Mouse (Mus musculus): ENCODE measurements at regions not wholly inside any gene's neighbourhood (a gene's known extent, or its start where the extent isn't known, plus 50 kb on each side); places are given as distances from the start of the nearest gene placed in this dataset.

DNA sequence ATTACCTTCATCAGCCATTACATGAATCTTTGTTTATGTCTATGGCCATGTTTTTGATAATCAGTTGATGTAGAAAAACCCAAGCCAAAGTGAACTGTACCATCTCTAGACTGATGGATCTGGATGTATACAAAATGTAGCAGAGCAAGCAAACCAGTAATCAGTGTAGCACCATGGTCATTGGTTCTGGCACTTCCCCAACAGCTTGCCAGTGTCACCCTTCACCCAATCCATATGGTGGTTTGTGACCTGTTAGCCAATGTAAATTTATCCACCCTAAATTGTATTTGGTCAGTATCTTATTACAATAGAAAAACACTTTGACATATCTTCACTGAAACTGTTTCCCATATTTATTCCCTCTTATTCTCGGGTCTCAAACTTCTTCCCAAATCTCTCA, 346.7 kb upstream of the Sptlc3 start:
- Histone ChIP-seq H3K4me2 (ENCODE audit: low read depth, low read length) (no peak overlapping the region), H3K36me3 (ENCODE audit: control insufficient read depth, insufficient read depth, low read length) (no peaks in the 10 kb centered on the region), H3K27me3 (ENCODE audit: control insufficient read depth, insufficient read depth, low read depth, low read length) (no peaks in the 10 kb centered on the region), H3K4me1 (replicated peaks; ENCODE audit: control insufficient read depth, insufficient read depth, low read length) (no peaks in the 10 kb centered on the region), H3K4me3 (ENCODE audit: low read length) (no peak overlapping the region), H3K27ac (ENCODE audit: low read length) (no peak overlapping the region), H3K9ac (ENCODE audit: low read length) (no peak overlapping the region), H3K9me3 (ENCODE audit: control insufficient read depth, low read length) (no peaks in the 10 kb centered on the region)
- ATAC-seq (ENCODE audit: low read depth) = no peak
- 54% methylated on average over 1 of the region's 1 CpGs for WGBS

DNA sequence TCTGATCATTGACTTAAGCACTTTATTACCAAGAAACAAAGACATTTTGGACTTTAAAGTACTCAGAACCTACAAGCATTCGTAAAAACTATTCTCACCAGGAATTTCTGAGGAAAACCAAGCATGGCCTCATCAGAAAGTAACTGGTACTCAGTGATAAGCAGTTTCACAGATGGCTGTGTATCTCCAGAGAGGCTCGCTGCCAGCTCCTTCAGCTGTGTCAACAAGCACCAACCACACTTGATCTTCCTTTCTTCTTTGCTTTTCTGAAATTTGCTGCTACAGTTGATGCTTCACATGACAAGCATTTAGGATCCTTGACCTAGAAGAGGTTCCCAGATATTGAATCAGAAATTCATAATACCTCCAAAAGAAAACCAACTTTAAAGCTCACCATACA, 314.1 kb upstream of the Sptlc3 start:
- Histone ChIP-seq H3K4me3 (ENCODE audit: low read length) (no peak overlapping the region), H3K36me3 (ENCODE audit: control insufficient read depth, insufficient read depth, low read length) (no peaks in the 10 kb centered on the region), H3K4me2 (ENCODE audit: low read depth, low read length) (no peak overlapping the region), H3K9ac (ENCODE audit: low read length) (no peak overlapping the region), H3K27me3 (ENCODE audit: control insufficient read depth, insufficient read depth, low read depth, low read length) (no peaks in the 10 kb centered on the region), H3K9me3 (ENCODE audit: control insufficient read depth, low read length) (no peaks in the 10 kb centered on the region), H3K4me1 (replicated peaks; ENCODE audit: control insufficient read depth, insufficient read depth, low read length) (no peaks in the 10 kb centered on the region), H3K27ac (ENCODE audit: low read length) (no peak overlapping the region)
- WGBS = 44% methylated on average over 2 of the region's 2 CpGs
- ATAC-seq (ENCODE audit: low read depth) = no peak

DNA sequence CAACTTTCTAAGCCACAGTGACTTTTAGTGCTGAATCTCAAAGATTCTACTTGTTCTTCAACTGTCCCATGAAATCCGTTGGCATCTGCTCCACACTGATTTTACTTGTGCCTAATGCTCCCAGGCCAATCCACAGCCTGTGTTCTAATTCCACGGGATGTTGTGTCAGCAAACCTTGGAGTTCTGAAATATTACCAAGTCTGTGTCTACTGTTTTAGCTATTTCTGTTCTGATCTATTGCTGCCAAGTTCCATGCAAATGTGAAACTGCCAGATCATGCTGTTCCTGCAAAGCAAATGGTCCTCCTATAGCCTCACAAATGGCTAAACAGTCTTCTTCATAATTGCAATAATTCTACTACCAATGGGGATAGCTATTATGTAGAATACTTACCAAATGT, 295.4 kb upstream of the Sptlc3 start:
- H3K27me3 ChIP-seq (ENCODE audit: control insufficient read depth, insufficient read depth, low read depth, low read length) = no peaks in the 10 kb centered on the region
- no peak overlapping the region for H3K4me2 ChIP-seq (ENCODE audit: low read depth, low read length)
- no peak overlapping the region for H3K4me3 ChIP-seq (ENCODE audit: low read length)
- no peaks in the 10 kb centered on the region for H3K9me3 ChIP-seq (ENCODE audit: control insufficient read depth, low read length)
- no peaks in the 10 kb centered on the region for H3K36me3 ChIP-seq (ENCODE audit: control insufficient read depth, insufficient read depth, low read length)
- H3K4me1 ChIP-seq (replicated peaks; ENCODE audit: control insufficient read depth, insufficient read depth, low read length) = no peaks in the 10 kb centered on the region
- WGBS = 62% methylated on average over 2 of the region's 2 CpGs
- H3K9ac ChIP-seq (ENCODE audit: low read length) = no peak overlapping the region
- no peak overlapping the region for H3K27ac ChIP-seq (ENCODE audit: low read length)
- ATAC-seq (ENCODE audit: low read depth) = no peak

DNA sequence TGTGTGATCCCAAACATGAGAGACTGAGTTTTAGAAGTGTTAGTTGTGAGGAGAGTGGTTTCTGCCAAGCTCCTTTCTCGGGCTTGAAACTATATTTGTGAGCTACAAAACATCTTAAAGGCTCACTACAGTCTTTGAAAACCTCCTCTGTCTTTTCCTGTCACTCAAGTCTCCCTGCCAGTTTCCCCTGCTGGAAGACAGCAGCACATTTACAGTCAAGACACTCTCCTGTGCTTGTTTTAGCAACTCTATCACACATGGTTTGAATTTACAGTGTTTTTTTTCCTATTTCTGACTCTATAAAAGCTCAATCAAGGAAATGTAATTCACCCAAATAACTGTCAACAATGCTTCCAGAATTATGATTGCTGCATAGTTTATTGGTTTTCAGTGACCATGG, 286.1 kb upstream of the Sptlc3 start:
- Histone ChIP-seq H3K4me1 (replicated peaks; ENCODE audit: control insufficient read depth, insufficient read depth, low read length) (no peaks in the 10 kb centered on the region), H3K27me3 (ENCODE audit: control insufficient read depth, insufficient read depth, low read depth, low read length) (no peaks in the 10 kb centered on the region), H3K9me3 (ENCODE audit: control insufficient read depth, low read length) (no peaks in the 10 kb centered on the region), H3K27ac (ENCODE audit: low read length) (no peak overlapping the region), H3K9ac (ENCODE audit: low read length) (no peak overlapping the region), H3K4me2 (ENCODE audit: low read depth, low read length) (no peak overlapping the region), H3K4me3 (ENCODE audit: low read length) (no peak overlapping the region), H3K36me3 (ENCODE audit: control insufficient read depth, insufficient read depth, low read length) (no peaks in the 10 kb centered on the region)
- WGBS = 48% methylated on average over 1 of the region's 1 CpGs
- no peak for ATAC-seq (ENCODE audit: low read depth)

DNA sequence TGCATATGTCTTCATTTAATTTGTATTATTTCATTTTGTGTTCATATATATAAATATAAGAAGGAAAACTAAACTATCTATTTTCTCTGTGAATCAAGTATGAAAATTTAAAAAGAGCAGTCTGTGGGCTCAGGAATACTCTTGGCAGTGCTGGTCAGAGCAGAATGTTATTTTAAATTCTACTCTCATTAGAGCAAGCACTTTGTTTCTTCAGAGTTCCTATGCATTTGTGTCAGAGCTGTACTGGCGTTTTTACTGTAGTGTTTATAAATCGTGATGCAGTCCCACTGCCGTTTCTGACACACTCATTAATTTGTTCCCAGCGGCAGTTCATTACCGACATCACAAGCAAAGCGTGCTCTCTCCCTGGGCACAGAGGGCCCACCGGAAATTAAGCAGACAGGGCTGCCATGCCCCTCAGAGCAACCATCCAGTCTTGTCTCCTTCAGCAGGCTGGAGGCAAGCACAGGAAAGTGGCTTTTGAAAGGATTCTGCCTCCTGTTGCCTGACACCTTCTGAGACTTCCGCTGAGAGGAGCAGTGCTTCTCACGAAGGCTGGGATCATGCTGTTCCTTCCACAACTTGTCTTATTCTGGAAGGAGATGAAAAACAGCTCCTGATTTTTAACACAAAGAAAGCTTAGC, 272.8 kb upstream of the Sptlc3 start:
- Histone ChIP-seq H3K4me1 (replicated peaks; ENCODE audit: control insufficient read depth, insufficient read depth, low read length) (no peaks in the 10 kb centered on the region), H3K9ac (ENCODE audit: low read length) (peak overlapping the region; percentile 36; the same call in 1 of the 2 replicates), H3K27ac (ENCODE audit: low read length) (peak overlapping the region; percentile 27; the same call in 1 of the 2 replicates), H3K4me3 (ENCODE audit: low read length) (no peak overlapping the region), H3K9me3 (ENCODE audit: control insufficient read depth, low read length) (no peaks in the 10 kb centered on the region), H3K27me3 (ENCODE audit: control insufficient read depth, insufficient read depth, low read depth, low read length) (no peaks in the 10 kb centered on the region), H3K36me3 (ENCODE audit: control insufficient read depth, insufficient read depth, low read length) (no peaks in the 10 kb centered on the region), H3K4me2 (ENCODE audit: low read depth, low read length) (peak overlapping the region; percentile 37)
- 33% methylated on average over 9 of the region's 9 CpGs for WGBS
- peak; percentile 82 for ATAC-seq (ENCODE audit: low read depth)

DNA sequence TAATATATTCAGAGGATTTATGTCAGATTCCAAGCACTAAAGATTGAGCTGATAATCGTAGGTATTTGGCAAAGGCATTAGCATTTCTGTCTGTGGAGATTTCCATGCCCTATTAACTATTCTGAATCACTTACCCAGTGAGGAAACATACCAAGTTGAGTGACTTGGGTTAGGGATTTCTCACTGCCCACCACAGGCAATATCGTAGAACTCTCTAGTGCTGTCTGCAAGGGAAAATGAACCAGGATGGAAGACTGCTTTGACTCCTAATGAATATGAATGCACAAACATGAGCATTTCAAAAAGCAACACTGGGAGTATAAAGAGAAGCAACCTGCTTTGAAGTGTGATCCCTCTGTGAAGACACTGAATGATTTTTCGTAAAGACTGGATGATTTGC, 263.3 kb upstream of the Sptlc3 start:
- no peaks in the 10 kb centered on the region for H3K36me3 ChIP-seq (ENCODE audit: control insufficient read depth, insufficient read depth, low read length)
- H3K4me1 ChIP-seq (replicated peaks; ENCODE audit: control insufficient read depth, insufficient read depth, low read length) = no peaks in the 10 kb centered on the region
- no peaks in the 10 kb centered on the region for H3K9me3 ChIP-seq (ENCODE audit: control insufficient read depth, low read length)
- 76% methylated on average over 3 of the region's 3 CpGs for WGBS
- H3K27me3 ChIP-seq (ENCODE audit: control insufficient read depth, insufficient read depth, low read depth, low read length) = no peaks in the 10 kb centered on the region
- H3K4me3 ChIP-seq (ENCODE audit: low read length) = no peak overlapping the region
- no peak for ATAC-seq (ENCODE audit: low read depth)
- no peak overlapping the region for H3K4me2 ChIP-seq (ENCODE audit: low read depth, low read length)
- H3K27ac ChIP-seq (ENCODE audit: low read length) = no peak overlapping the region
- H3K9ac ChIP-seq (ENCODE audit: low read length) = no peak overlapping the region

DNA sequence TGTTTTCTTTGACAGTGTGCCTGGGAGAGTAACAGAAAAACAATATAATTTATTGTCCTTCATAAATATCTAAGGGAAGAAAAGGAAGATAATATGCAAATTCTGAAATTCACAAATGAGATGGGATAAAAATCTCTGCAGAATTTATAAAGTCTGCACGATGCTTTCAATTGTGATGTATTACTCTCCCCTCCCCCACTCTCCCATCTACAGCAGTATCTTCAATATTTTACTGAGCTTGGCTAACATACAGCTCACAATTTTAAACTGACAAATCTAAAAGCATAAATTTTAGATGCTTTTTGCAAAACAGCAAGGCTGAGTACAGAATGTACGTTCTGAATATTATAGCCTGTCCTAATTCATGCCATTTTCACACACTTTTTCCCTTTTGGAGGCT, 243.6 kb upstream of the Sptlc3 start:
- H3K9me3 ChIP-seq (ENCODE audit: control insufficient read depth, low read length) = no peaks in the 10 kb centered on the region
- no peak overlapping the region for H3K4me2 ChIP-seq (ENCODE audit: low read depth, low read length)
- H3K4me1 ChIP-seq (replicated peaks; ENCODE audit: control insufficient read depth, insufficient read depth, low read length) = no peaks in the 10 kb centered on the region
- H3K36me3 ChIP-seq (ENCODE audit: control insufficient read depth, insufficient read depth, low read length) = no peaks in the 10 kb centered on the region
- no peak for ATAC-seq (ENCODE audit: low read depth)
- H3K27me3 ChIP-seq (ENCODE audit: control insufficient read depth, insufficient read depth, low read depth, low read length) = no peaks in the 10 kb centered on the region
- H3K4me3 ChIP-seq (ENCODE audit: low read length) = no peak overlapping the region
- no peak overlapping the region for H3K27ac ChIP-seq (ENCODE audit: low read length)
- WGBS = 57% methylated on average over 2 of the region's 2 CpGs
- no peak overlapping the region for H3K9ac ChIP-seq (ENCODE audit: low read length)

DNA sequence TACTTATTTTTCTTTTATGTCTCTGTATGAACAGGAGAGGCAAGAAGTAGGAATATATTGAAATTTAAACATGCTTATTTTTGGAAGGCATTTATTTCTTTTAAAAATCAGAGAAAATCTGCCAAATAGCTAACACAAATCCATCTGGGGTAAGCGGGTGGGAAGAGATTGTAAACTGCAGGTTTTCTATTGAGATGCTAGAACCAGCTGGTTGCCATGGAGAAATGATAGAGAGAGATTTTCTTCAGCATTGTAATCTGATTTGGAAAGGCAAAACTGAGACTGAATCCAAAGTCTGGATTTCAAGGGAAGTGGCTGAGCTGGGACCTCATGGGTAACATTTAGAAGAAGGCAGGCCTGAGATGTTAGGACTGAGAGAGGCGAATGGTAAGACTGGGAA, 226.6 kb upstream of the Sptlc3 start:
- Histone ChIP-seq H3K9ac (ENCODE audit: low read length) (no peak overlapping the region), H3K4me3 (ENCODE audit: low read length) (no peak overlapping the region), H3K27ac (ENCODE audit: low read length) (no peak overlapping the region), H3K27me3 (ENCODE audit: control insufficient read depth, insufficient read depth, low read depth, low read length) (no peaks in the 10 kb centered on the region), H3K36me3 (ENCODE audit: control insufficient read depth, insufficient read depth, low read length) (no peaks in the 10 kb centered on the region), H3K4me1 (replicated peaks; ENCODE audit: control insufficient read depth, insufficient read depth, low read length) (no peaks in the 10 kb centered on the region), H3K4me2 (ENCODE audit: low read depth, low read length) (no peak overlapping the region), H3K9me3 (ENCODE audit: control insufficient read depth, low read length) (no peaks in the 10 kb centered on the region)
- ATAC-seq (ENCODE audit: low read depth) = no peak
- 82% methylated on average over 2 of the region's 2 CpGs for WGBS

DNA sequence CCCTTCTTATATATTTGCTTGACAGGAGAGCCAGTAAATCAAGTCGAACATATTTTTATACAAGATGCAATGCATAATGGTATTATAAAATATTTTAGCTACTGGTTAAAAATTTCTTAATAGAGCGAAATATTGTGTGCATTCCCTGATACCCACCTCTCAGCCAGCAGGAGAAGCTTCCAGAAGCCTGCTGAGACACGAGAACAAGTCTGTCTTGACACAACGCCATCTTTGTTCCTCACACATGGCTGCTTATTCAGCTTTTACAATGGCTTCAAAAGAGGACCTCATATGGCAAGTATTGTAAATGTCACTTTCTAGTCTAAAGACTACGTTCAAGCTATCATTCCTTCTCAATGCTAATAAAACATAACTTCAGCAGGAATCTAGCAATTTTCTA, 217.1 kb upstream of the Sptlc3 start:
- H3K27me3 ChIP-seq (ENCODE audit: control insufficient read depth, insufficient read depth, low read depth, low read length) = no peaks in the 10 kb centered on the region
- H3K27ac ChIP-seq (ENCODE audit: low read length) = no peak overlapping the region
- no peak overlapping the region for H3K9ac ChIP-seq (ENCODE audit: low read length)
- no peaks in the 10 kb centered on the region for H3K4me1 ChIP-seq (replicated peaks; ENCODE audit: control insufficient read depth, insufficient read depth, low read length)
- no peak for ATAC-seq (ENCODE audit: low read depth)
- no peaks in the 10 kb centered on the region for H3K9me3 ChIP-seq (ENCODE audit: control insufficient read depth, low read length)
- 60% methylated on average over 5 of the region's 5 CpGs for WGBS
- H3K36me3 ChIP-seq (ENCODE audit: control insufficient read depth, insufficient read depth, low read length) = no peaks in the 10 kb centered on the region
- H3K4me3 ChIP-seq (ENCODE audit: low read length) = no peak overlapping the region
- H3K4me2 ChIP-seq (ENCODE audit: low read depth, low read length) = no peak overlapping the region

DNA sequence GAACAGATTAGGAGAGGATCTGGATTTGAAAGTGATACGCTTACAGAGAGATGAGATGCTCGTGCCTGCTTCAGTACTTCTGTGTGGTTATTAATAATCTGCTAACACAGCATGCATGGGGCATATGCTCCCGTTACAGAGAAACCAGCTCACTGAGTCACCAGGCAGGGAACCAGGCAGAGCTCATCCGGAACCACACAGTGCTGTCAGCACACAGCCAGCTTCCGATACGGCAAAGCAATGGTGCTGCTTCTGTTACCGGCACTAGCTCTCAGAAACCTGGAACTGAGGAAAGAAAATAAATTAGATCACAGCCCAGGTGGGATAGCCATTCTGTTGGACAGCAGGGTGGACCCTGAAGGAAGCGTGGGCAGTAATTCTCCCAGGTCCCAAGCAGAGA, 216.1 kb upstream of the Sptlc3 start:
- H3K9me3 ChIP-seq (ENCODE audit: control insufficient read depth, low read length) = no peaks in the 10 kb centered on the region
- ATAC-seq (ENCODE audit: low read depth) = no peak
- H3K9ac ChIP-seq (ENCODE audit: low read length) = no peak overlapping the region
- H3K27me3 ChIP-seq (ENCODE audit: control insufficient read depth, insufficient read depth, low read depth, low read length) = no peaks in the 10 kb centered on the region
- 82% methylated on average over 8 of the region's 8 CpGs for WGBS
- no peak overlapping the region for H3K27ac ChIP-seq (ENCODE audit: low read length)
- no peaks in the 10 kb centered on the region for H3K36me3 ChIP-seq (ENCODE audit: control insufficient read depth, insufficient read depth, low read length)
- no peak overlapping the region for H3K4me2 ChIP-seq (ENCODE audit: low read depth, low read length)
- no peak overlapping the region for H3K4me3 ChIP-seq (ENCODE audit: low read length)
- H3K4me1 ChIP-seq (replicated peaks; ENCODE audit: control insufficient read depth, insufficient read depth, low read length) = no peaks in the 10 kb centered on the region
